Mouse (Mus musculus) left cerebral cortex, postnatal 10 days (tissue): ENCODE results near the gene Mok. TPM values are rescaled to one million over a fixed set of nuclear protein-coding genes. Genes with fewer than 3 reads are reported as not detected.

ENCODE experiments used
- DNase-seq, 2 experiments: peaks; one replicate each; pipeline ENCODE4 v3.0.0; 2021 to 2022; ENCODE audit warnings: low spot score in 2 of 2, mixed read lengths in 1 of 2; ENCODE audit errors: extremely low spot score in 1 of 2
- intact Hi-C: fragments of 180-260 bp; cut with DNase I; formaldehyde crosslinking; loops from one replicate; pipeline ENCODE4 v1.15.1; 2025
- total RNA-seq, 2 experiments: library from RNA; stranded (reverse); gene quantifications; 2 replicates each; pipeline ENCODE4 v1.2.3; 2021

Gene Mok
- total RNA-seq, 2 experiments from 2014 or later, result 11.9 to 13.5 TPM

- no peak for DNase-seq
- intact Hi-C loops, result no loop called here
Measured at GRCm38 (mm10) chr12:110782278-110782677, 58.5 kb downstream of the Mok start.

DNA sequence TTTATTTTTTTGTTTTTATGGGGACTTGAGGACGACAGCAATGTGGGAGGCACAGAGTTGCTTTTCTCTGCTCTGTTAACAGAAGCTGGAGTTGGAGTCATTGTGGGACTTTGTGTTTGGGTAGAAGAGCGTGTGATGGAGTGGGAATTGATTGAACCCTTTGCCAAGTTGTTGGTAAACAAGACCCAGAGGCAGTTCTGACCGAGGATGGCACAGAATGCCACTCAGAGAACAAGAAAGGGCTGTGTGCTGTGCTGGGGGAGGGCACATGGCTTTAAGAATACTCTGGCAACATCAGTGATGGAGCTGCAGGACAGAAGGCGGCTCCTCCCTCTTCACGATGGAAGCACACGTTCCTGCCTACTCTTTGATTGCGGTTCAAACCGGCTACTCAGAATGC is 59.6 kb downstream of the Mok start:
- intact Hi-C loops, result no loop called here
- DNase-seq, result no peak

DNA sequence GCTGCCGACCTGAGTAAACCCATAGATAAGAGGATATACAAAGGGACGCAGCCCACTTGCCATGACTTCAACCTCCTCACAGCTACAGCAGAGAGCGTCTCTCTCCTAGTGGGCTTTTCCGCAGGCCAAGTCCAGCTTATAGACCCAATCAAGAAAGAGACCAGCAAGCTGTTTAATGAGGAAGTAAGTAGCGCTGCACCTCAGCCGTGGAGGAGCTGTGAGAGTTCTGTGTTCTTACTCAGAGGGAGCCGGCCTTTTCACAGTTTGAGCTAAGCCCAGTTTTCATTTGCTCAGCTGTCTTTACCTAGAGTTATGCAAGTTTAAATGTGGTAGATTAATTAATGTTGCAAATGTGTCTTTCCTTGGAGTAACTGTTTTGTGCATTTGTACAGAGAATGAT is 61.4 kb downstream of the Mok start:
- no peak for DNase-seq
- intact Hi-C loops, result no loop called here

DNA sequence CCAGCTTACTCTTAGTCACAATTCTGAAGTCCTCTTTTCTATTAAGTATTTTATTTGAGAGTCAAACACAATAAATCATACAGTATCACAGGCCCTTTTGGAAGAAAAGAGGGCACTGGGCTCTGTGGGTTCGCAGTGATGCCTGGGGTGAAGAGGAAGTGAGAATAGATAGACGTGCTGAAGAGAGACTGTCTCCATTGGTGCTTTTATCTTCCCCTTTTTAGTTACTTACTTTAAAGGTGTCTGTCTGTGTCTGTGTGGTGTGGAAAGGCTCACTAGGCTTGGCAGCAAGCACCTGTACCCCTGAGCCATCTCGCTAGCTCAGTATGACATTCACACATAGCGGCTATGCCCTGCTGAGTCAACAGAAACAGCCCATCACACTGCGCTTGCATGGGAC is 62.9 kb downstream of the Mok start:
- intact Hi-C loops, result no loop called here
- no peak for DNase-seq

- no peak for DNase-seq
- intact Hi-C loops, result no loop called here
Measured at GRCm38 (mm10) chr12:110775628-110776426, 64.9 kb downstream of the Mok start.

DNA sequence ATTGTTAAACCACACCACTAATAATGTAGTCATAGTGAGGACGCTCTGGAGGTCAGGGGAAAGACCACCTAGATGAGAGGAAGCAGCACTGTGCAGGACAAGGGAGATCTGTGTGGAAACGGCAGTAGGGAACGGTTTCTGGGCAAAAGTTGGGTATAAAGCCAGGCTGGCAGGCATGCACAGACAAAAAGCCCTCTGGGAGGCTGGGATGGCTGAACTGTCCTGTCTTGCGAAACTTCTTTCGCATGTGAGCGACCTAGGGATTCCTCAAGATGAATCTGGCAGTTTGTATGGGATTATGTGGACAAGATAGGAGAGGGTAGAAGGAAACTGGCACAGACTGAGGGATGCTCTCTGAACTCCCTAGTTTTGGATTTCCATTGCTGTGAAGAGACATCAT is 68.8 kb downstream of the Mok start:
- intact Hi-C loops, result no loop called here
- no peak for DNase-seq

- DNase-seq, result no peak
- intact Hi-C loops, result no loop called here
Measured at GRCm38 (mm10) chr12:110770479-110771247, 70.1 kb downstream of the Mok start.

GRCm38 (mm10) chr12:110769660-110770297 is 71.0 kb downstream of the Mok start:
- intact Hi-C loops, result no loop called here
- DNase-seq, result no peak

DNA sequence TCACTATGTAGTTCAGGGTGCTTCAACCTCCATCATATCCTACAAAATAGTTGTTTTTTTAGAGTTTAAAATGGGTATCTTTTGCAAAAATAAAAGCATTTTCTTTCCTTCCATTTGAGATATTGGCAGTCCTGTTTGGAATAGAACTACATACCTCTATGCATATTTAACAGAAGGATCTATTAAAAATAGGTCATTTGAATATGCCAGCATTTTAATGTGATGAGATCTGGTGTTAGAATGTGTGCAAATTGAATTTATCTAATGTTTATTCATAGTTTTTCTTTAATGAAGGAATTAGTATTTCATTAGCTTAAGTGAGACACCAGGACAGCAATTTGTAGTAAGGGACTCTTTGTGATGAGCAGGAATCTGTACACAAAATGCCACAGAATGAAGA is 72.2 kb downstream of the Mok start:
- intact Hi-C loops, result no loop called here
- no peak for DNase-seq

GRCm38 (mm10) chr12:110764531-110764930 is 76.2 kb downstream of the Mok start:
- intact Hi-C loops, result no loop called here
- no peak for DNase-seq

- DNase-seq, result no peak
- intact Hi-C loops, result no loop called here
Measured at GRCm38 (mm10) chr12:110762321-110762720, 78.4 kb downstream of the Mok start.

GRCm38 (mm10) chr12:110758932-110759331 is 81.8 kb downstream of the Mok start:
- intact Hi-C loops, result no loop called here
- DNase-seq, result no peak

Other genes with a start within 250 kb of the Mok start
- gene Dync1h1, start 239.5 kb downstream of the Mok start, total RNA-seq, result 100 to 1,000 TPM; 337 to 350 TPM
- gene 1700001K19Rik, start 158.3 kb downstream of the Mok start, total RNA-seq, result not detected
- gene Hsp90aa1, start 138.2 kb downstream of the Mok start, total RNA-seq, result 1,000 to 10,000 TPM; 1,010 to 1,036 TPM
- gene Wdr20, start 103.0 kb downstream of the Mok start, total RNA-seq, result 10 to 100 TPM; 34.6 to 35.9 TPM
- gene Zfp839, start 9.3 kb upstream of the Mok start, total RNA-seq, result 1 to 10 TPM; 8.6 to 8.9 TPM
- 100 to 1,000 TPM in 1 of 2 experiments, 10 to 100 TPM in 1; 89.1 to 106 TPM for gene Cinp, start 48.2 kb upstream of the Mok start, total RNA-seq
- gene Tecpr2, start 48.3 kb upstream of the Mok start, total RNA-seq, result 10 to 100 TPM; 35.1 to 36.2 TPM
- gene Ankrd9, start 138.1 kb upstream of the Mok start, total RNA-seq, result 1 to 10 TPM; 9.7 to 9.9 TPM
- gene Rcor1, start 198.4 kb upstream of the Mok start, total RNA-seq, result 10 to 100 TPM; 18.0 to 18.3 TPM